Mouse (Mus musculus) G1E (cell line): ENCODE data around the gene Cc2d1a.

Experiments
- CTCF ChIP-seq: IDR thresholded peaks from 2 replicates; pipeline ENCODE4 v1.5.1; 2012; ENCODE audit warnings: low read depth, low read length, inconsistent platforms, mixed read lengths
- GATA1 ChIP-seq: IDR thresholded peaks from 2 replicates; pipeline ENCODE4 v1.6.1; 2012; ENCODE audit warnings: borderline replicate concordance, low read length, inconsistent platforms, mixed read lengths
- GATA2 ChIP-seq: IDR thresholded peaks from 2 replicates; pipeline ENCODE4 v1.6.1; 2012; ENCODE audit warnings: low read depth, low read length, inconsistent platforms, borderline replicate concordance
- POLR2AphosphoS5 ChIP-seq: IDR thresholded peaks from 2 replicates; pipeline ENCODE4 v1.6.1; 2012; ENCODE audit warnings: low read depth, low read length, inconsistent platforms; ENCODE audit not compliant: insufficient replicate concordance
- TAL1 ChIP-seq: conservative IDR thresholded peaks from 2 replicates; pipeline ENCODE4 v1.6.1; 2012; ENCODE audit warnings: low read depth, low read length, inconsistent platforms, mixed read lengths

DNA sequence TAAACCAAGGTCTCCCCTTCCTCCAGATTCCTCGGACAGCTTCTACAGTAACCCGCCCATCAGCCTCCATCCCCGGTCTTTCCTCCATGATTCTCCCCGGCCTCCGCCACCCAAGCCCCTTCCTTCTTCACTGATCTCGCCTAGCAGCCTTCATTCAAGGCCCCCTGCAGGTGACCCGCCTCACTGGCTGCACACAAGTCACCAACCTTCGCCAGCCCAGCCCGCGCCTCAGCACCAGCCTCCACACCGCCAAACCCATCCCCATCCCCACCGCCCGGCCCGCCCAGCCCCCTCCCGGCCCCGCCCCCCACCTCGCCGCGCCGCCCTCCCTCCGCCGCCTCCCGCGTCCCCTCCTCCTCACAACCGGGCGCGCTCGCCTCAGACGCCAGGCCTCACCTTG is 43.5 kb downstream of the Cc2d1a start:
- TF ChIP-seq GATA1 (no peak), CTCF (no peak), TAL1 (no peak), GATA2 (no peak), POLR2AphosphoS5 (no peak)
